Mouse (Mus musculus): ENCODE results near the gene Rapgef1.
"Not testable (repeated sequence)": the region's sequence is repeated elsewhere in the genome, so short reads cannot be mapped to it uniquely, and the experiment has no call there.

The Rapgef1 gene

GRCm38 (mm10) chr2:29706726-29707620 is 87.5 kb downstream of the Rapgef1 start:
- DNase-seq, result no peak

GRCm38 (mm10) chr2:29707731-29708130 is 88.2 kb downstream of the Rapgef1 start:
- DNase-seq, result peak; percentile 30

DNA sequence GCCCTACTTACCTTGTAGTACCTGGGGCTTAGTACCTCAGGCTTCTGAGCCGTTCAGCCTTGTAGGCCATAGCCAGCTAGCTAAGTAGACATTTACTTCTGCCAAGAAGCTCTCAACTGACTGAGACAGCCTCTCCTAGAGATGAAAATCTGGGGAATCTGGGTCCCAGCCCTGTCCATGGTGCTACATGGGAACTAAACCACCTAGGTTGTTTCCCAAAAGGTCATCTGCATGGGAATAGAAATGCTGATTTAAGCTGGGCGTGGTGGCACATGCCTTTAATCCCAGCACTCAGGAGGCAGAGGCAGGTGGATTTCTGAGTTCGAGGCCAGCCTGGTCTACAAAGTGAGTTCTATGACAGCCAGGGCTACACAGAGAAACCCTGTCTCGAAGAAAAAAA is 88.7 kb downstream of the Rapgef1 start:
- not testable (repeated sequence) for DNase-seq

DNA sequence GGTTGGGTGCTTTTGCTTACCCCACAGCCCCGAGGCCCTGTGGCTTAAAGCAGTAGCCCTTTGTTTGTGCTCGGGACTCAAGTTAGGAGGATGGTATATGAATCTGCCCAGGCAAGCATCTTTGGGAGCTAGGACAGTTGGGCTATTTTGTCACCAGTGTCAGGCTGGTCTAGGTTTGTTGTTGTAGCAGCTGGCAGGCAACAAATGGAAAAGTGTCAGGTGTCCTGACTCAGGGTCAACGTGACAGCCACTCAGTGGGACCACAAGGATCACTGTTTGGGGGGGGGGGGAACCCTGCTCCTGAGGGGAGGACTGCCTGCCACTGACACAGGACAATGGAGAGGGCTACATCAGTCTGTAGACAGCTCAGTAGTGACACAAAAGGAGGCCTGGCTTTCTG is 91.5 kb downstream of the Rapgef1 start:
- no peak for DNase-seq

GRCm38 (mm10) chr2:29711877-29712276 is 92.4 kb downstream of the Rapgef1 start:
- no peak for DNase-seq

DNA sequence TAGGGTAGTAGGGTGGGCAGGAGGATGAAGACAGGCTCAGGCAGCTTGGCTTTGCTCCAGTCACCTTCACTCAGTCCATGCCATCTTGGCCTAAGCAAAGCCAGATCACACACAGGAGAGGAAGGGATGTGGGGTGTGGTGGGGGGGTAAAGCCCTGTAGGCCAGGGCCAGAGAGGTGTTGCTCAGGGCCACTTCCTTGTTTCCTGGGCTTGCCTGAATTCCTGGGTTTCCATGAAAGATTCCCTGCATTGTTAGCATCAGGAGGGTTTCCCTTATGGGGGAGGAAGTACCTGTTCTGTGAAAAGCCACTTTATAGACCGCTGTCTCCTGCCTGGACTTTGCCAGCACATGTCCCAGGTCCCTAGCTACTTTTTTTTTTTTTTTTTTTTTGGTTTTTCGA is 94.0 kb downstream of the Rapgef1 start:
- no peak for DNase-seq

- DNase-seq, result no peak
These were observed 94.6 kb downstream of the Rapgef1 start for GRCm38 (mm10) chr2:29714127-29714526.

GRCm38 (mm10) chr2:29716143-29716542 is 96.6 kb downstream of the Rapgef1 start:
- no peak for DNase-seq

- peak; percentile 85 for DNase-seq
These were observed 97.2 kb downstream of the Rapgef1 start for GRCm38 (mm10) chr2:29716691-29717090.

DNA sequence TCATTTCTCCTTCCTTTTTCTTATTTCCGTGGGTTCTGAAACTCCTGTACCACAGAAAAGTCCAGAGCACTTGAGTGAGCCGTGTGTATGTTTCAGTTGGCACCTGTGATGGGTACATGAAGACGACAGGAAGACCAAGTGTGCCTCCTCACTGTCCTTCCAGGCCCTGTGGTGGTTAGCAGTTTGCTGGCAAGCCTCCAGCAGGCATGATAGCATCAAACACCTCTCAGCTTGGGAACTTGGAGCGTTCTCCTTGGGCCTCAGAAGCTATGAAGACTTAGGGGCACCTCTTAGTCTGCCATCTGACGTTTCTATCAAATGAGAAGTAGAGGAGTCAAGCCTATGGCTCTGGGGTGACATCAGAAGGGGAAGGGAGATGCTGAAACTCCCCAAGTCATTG is 99.1 kb downstream of the Rapgef1 start:
- no peak for DNase-seq

DNA sequence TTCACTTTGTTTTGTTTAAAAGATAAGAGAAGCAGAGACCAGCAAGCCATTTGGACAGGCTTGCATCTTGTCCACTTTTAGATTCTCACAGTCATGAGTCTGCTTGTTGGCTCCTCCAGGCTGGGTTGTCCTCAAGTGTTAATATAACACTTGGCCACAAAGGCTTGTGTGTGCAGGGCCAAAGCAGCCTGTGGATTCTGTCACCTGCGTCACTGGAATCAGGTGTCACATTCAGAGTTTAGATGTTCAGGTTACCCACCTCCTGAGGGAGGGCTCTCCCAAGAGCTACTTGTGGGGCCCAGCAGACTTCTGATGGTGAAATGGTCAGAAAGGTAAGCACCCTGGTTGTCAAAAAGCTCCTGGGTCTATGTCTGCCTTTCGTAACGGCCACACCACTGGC is 103.6 kb downstream of the Rapgef1 start:
- no peak for DNase-seq

- DNase-seq, result no peak
These were observed 105.3 kb downstream of the Rapgef1 start for GRCm38 (mm10) chr2:29724664-29725365.

DNA sequence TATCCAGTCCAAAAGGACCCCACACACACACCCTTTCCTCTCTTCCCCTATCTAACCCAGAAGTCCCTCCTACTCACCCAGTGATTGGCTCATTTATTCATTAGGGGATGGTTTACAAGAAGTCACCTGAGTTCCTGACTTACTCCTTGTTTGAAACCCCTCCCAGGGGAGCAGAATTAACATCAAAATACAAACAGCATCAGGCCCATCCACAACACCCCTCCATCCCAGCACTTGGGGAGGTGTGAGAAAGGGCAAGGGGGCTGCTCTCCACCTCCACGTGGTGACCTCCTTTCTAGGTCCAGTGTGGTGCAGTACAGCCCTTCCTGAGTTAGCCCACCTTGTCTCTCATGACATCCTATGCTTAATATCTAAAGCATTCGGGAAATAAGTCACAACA is 110.0 kb downstream of the Rapgef1 start:
- DNase-seq, result no peak

DNA sequence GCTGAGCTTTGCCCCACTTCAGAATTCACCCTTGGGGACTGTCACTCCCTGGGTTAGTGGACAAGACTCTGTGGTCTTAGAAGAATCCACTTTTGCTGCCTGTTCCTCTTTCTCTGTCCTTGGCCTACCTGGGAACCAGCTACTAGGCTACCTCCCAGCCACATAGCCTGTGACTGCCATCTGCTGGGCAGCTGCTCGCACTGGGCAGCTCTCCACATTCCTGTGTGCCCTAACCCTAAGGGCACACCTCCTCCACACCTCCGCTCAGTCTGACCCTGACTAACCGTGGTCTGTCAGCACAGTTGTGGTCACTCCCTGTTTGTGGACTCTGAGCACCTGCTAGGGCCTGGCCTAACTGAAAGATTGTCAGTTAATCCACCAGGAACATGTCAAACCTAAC is 112.0 kb downstream of the Rapgef1 start:
- peak; percentile 57 for DNase-seq

- no peak for DNase-seq
These were observed 113.0 kb downstream of the Rapgef1 start for GRCm38 (mm10) chr2:29732559-29732958.

DNA sequence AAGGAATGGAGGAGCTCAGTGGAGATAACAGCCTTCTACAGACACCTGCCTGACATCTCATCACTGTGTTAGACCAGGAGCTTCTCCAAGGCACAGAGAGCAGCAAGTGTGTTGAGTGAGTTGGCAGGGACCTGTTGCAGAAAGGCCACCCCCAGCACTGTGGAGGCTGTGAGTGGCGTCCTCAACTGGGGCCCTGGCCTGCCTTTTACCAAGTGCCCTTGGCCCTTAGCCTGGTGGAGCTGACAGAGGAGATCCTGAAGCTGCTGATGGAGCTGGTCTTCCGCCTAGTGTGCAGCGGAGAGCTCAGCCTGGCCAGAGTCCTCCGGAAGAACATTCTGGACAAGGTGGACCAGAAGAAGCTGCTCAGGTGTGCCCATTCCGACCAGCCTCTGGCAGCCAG is 113.8 kb downstream of the Rapgef1 start:
- DNase-seq, result no peak

DNA sequence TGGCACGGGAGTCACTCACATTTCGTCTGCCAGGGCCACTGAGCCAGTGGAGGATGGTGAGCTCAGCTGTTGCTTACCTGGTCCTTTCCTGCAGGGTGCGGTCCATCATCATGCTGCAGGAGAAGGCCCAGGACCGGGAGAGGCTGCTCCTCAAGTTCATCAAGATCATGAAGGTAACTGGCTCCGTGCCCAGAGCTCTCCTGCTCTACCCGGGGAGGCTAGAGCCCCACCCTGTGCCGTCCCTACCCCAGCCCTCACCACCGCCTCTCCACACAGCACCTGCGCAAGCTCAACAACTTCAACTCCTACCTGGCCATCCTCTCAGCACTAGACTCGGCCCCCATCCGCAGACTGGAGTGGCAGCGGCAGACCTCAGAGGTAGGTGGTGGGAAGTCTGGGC is 116.2 kb downstream of the Rapgef1 start:
- DNase-seq, result peak; percentile 39

GRCm38 (mm10) chr2:29737209-29737925 is 117.8 kb downstream of the Rapgef1 start:
- no peak for DNase-seq

GRCm38 (mm10) chr2:29738799-29739198 is 119.3 kb downstream of the Rapgef1 start:
- DNase-seq, result no peak

- peak; percentile 38 for DNase-seq
These were observed 119.8 kb downstream of the Rapgef1 start for GRCm38 (mm10) chr2:29739368-29739767.

GRCm38 (mm10) chr2:29741207-29741606 is 121.7 kb downstream of the Rapgef1 start:
- no peak for DNase-seq

GRCm38 (mm10) chr2:29744256-29744655 is 124.7 kb downstream of the Rapgef1 start:
- DNase-seq, result no peak

DNA sequence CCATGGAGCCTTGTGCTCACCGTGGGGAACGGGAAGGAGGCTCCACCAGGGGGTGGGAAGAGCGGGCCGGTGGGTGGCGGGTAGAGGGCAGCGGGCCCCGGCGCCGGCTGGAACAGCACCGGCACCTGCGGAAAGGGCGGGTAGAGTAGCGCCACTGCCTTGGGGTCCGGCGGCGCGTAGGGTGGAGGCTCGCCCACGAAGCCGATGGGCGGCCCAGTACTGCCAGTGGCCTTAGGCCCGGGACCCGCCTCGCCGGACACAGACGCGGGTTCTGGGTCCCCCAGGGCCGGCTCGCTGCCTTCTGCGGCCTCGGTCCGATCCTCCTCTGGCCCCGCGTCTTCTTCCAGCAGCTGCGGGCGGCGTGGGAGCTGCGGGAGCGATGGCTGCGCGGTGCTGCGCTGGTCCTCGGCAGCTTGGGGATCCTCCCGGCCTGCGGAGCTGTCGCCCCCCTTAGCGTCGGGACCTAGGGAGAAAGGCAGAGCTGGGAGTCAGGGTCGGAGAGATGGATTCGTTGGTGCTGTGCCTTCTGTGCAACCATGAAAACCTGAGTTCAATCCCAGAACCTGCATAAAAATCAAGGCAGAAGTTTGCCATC is 127.8 kb downstream of the Rapgef1 start:
- no peak for DNase-seq
